Mouse (Mus musculus) heart, embryonic 15.5 days (tissue): ENCODE data around the gene Gm21887. TPM values are rescaled to one million over a fixed set of nuclear protein-coding genes. Genes with fewer than 3 reads are reported as not detected.
"Not testable (repeated sequence)": the region's sequence is repeated elsewhere in the genome, so short reads cannot be mapped to it uniquely, and the experiment has no call there.

Experiments
- ATAC-seq: fragments of 200-750 bp; cut with Nextera tagmentation; replicated peaks from 2 replicates; pipeline ENCODE4 v1.8.0; 2017; ENCODE audit warnings: low read depth, moderate TSS enrichment; ENCODE audit not compliant: insufficient number of reproducible peaks, insufficient read depth, low FRiP score
- H3K27ac ChIP-seq: fragments of 300-500 bp; sonication (generic); 2 replicates; pipeline ENCODE4 v1.5.1; 2015; ENCODE audit warnings: mild to moderate bottlenecking, inconsistent platforms
- H3K27me3 ChIP-seq: fragments of 300-500 bp; sonication (generic); 2 replicates; pipeline ENCODE4 v1.6.1; 2015; ENCODE audit warnings: inconsistent platforms
- H3K36me3 ChIP-seq: fragments of 300-500 bp; sonication (generic); 2 replicates; pipeline ENCODE4 v1.6.1; 2015; ENCODE audit warnings: mild to moderate bottlenecking, inconsistent platforms
- H3K4me1 ChIP-seq: fragments of 300-500 bp; sonication (generic); replicated peaks from 2 replicates; pipeline ENCODE4 v1.6.1; 2015; ENCODE audit warnings: inconsistent platforms
- H3K4me2 ChIP-seq: fragments of 300-500 bp; sonication (generic); 2 replicates; pipeline ENCODE4 v1.6.1; 2015; ENCODE audit warnings: inconsistent platforms, mild to moderate bottlenecking, moderate library complexity
- H3K4me3 ChIP-seq: fragments of 300-500 bp; sonication (generic); 2 replicates; pipeline ENCODE4 v1.5.1; 2015; ENCODE audit warnings: mild to moderate bottlenecking, inconsistent platforms
- H3K9ac ChIP-seq: fragments of 300-500 bp; sonication (generic); 2 replicates; pipeline ENCODE4 v1.6.1; 2015; ENCODE audit warnings: mild to moderate bottlenecking, inconsistent platforms
- H3K9me3 ChIP-seq: fragments of 300-500 bp; sonication (generic); replicated peaks from 2 replicates; pipeline ENCODE4 v1.6.1; 2016; ENCODE audit warnings: inconsistent platforms
- WGBS: fragments of 180-500 bp; shearing (Covaris S2); methylation state at CpG from one replicate; pipeline ENCODE4 v1.1.7; 2015; ENCODE audit warnings: mixed read lengths; 5-methylcytosine and 5-hydroxymethylcytosine counted together
- polyA plus RNA-seq: library from polyadenylated mRNA; unstranded; fragments of >200 nt; fragmentation: Nextera tagmentation; extraction: Ambion mirVana; gene quantifications from 2 replicates; pipeline ENCODE4 v1.2.1, GENCODE M21; 2015

Gene Gm21887
- polyA plus RNA-seq, 1 experiment from 2014 or later = 122 TPM

DNA sequence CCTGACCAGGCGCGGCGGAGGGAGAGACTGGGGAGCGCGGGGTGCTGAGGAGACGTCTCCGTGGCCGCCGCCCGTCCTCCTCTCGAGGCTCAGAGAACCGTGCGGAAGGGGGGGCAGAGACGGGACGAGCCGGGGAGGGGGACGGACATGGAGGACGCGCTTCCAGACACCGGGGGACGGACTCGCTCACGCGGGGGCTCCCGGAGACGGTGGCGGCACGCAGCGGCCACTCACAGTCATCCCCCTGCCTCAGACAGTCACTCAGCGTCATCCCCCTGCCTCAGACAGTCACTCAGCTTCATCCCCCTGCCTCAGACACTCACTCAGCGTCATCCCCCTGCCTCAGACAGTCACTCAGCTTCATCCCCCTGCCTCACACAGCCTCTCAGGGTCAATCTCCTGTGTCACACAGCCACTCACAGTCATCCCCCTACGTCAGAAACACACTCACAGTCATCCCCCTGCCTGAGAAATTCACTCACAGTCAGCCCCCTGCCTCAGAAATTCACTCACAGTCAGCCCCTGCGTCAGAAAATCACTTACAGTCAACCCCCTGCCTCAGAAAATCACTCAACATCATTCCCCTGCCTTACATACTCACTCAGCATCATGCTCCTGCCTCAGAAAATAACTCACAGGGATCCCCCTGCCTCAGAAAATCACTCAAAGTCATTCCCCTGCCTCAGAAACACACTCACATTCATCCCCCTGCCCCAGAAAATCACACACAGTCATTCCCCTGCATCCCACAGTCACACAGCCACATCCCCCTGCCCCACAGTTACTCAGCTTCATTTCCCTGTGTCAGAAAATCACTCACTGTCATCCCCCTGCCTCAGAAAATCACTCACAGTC lies 15.2 kb upstream of the Gm21887 start:
- peaks cover 10% of the 10 kb centered on the region for H3K9me3 ChIP-seq
- H3K9ac ChIP-seq, ATAC-seq, H3K4me3 ChIP-seq, H3K4me1 ChIP-seq, H3K4me2 ChIP-seq, H3K36me3 ChIP-seq, H3K27ac ChIP-seq, H3K27me3 ChIP-seq: not testable (repeated sequence)
- WGBS = 8% methylated on average over 3 of the region's 33 CpGs

GRCm38 (mm10) chrX:169994866-169995711 lies 14.4 kb upstream of the Gm21887 start:
- not testable (repeated sequence) for H3K9ac ChIP-seq, H3K4me3 ChIP-seq, ATAC-seq, H3K9me3 ChIP-seq, H3K27ac ChIP-seq, H3K27me3 ChIP-seq, H3K4me2 ChIP-seq, H3K36me3 ChIP-seq, H3K4me1 ChIP-seq
- 30% methylated on average over 2 of the region's 2 CpGs for WGBS

DNA sequence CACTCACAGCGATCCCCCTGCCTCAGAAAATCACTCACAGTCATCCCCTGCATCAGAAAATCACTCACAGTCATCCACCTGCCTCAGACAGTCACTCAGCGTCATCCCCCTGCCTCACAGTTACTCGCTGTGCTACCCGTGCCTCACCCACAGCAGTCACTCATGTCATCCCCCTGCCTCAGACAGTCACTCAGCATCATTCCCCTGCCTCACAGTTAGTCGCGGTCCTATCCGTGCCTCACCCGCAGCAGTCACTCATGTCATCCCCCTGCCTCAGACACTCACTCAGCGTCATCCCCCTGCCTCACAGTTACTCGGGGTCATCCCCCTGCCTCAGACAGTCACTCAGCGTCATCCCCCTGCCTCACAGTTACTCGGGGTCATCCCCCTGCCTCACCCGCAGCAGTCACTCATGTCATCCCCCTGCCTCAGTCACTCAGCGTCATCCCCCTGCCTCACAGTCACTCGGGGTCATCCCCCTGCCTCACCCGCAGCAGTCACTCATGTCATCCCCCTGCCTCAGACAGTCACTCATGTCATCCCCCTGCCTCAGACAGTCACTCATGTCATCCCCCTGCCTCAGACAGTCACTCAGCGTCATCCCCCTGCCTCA lies 13.4 kb upstream of the Gm21887 start:
- not testable (repeated sequence) for H3K9ac ChIP-seq, H3K9me3 ChIP-seq, H3K27me3 ChIP-seq, H3K4me2 ChIP-seq, ATAC-seq, H3K27ac ChIP-seq, H3K36me3 ChIP-seq, H3K4me3 ChIP-seq, H3K4me1 ChIP-seq
- WGBS = no CpG with 5 or more reads among the region's 17 CpGs

DNA sequence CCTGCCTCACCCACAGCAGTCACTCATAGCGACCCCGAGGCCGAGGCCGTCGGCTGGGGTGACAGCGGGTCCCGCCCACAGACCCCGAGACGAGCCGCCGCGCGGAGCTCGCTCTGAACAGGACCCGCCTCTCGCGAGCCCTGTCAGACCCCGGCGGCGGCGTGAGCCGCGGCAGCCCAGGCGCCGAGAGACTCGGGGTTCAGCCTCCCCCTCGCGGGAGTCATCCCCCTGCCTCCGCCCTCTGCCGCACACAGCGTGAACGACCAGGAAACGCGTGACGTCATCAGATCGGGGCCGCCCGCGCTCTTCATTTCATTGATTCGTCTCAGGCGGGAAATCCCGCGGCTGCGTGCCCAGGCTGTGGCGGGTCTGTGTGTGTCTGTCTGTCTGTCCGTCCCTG lies 12.5 kb upstream of the Gm21887 start:
- H3K27me3 ChIP-seq, H3K4me1 ChIP-seq, H3K4me2 ChIP-seq, H3K4me3 ChIP-seq, H3K36me3 ChIP-seq, H3K9ac ChIP-seq, ATAC-seq, H3K9me3 ChIP-seq, H3K27ac ChIP-seq: not testable (repeated sequence)
- WGBS = no CpG with 5 or more reads among the region's 46 CpGs

DNA sequence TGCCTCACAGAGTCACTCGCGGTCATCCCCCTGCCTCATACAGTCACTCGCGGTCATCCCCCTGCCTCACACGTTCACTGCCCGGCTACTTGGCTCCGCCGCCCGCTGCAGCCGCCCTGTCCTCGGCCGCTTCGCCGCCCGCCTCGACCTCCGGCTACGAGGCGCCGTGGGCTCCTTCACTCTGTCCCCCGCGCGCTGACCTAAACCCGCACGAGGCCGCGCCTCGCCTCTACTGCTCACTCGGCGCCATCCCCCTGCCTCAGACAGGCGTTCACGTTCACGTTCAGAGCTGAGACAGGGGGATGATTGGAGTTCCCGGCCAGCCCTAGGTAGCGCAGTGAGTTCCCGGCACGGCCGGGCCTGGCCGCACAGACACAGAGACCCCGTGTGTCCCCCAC lies 12.0 kb upstream of the Gm21887 start:
- peak overlapping the region; percentile 32 for H3K4me3 ChIP-seq
- H3K27me3 ChIP-seq, H3K27ac ChIP-seq, H3K9ac ChIP-seq, H3K4me1 ChIP-seq, H3K9me3 ChIP-seq, ATAC-seq, H3K36me3 ChIP-seq: not testable (repeated sequence)
- WGBS = 34% methylated on average over 24 of the region's 40 CpGs
- H3K4me2 ChIP-seq = peak overlapping the region; percentile 55

DNA sequence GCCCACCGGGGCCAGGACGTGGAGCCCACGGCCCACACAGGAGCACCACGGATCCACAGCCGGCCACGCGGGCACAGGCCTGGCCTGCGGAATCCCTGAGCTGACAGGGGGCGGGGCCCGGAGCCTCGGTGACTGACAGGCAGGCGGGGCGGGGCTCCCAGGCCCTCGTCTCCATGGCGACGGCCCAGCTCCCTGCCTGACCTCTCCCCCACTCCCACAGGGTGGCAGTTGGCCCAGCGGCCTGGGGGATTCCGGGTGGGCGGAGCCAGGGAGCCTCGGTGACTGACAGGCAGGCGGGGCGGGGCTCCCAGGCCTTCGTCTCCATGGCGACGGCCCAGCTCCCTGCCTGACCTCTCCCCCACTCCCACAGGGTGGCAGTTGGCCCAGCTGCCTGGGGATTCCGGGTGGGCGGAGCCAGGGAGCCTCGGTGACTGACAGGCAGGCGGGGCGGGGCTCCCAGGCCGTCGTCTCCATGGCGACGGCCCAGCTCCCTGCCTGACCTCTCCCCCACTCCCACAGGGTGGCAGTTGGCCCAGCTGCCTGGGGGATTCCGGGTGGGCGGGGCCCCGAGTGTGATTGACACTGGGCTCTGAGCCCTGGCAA lies 11.5 kb upstream of the Gm21887 start:
- not testable (repeated sequence) for H3K4me1 ChIP-seq, H3K27ac ChIP-seq, H3K27me3 ChIP-seq, H3K9ac ChIP-seq, H3K36me3 ChIP-seq, H3K9me3 ChIP-seq
- Histone ChIP-seq H3K4me3 (peak overlapping the region; percentile 32), H3K4me2 (peak overlapping the region; percentile 55)
- peak; percentile 86 for ATAC-seq
- WGBS = 0% methylated on average over 6 of the region's 37 CpGs

DNA sequence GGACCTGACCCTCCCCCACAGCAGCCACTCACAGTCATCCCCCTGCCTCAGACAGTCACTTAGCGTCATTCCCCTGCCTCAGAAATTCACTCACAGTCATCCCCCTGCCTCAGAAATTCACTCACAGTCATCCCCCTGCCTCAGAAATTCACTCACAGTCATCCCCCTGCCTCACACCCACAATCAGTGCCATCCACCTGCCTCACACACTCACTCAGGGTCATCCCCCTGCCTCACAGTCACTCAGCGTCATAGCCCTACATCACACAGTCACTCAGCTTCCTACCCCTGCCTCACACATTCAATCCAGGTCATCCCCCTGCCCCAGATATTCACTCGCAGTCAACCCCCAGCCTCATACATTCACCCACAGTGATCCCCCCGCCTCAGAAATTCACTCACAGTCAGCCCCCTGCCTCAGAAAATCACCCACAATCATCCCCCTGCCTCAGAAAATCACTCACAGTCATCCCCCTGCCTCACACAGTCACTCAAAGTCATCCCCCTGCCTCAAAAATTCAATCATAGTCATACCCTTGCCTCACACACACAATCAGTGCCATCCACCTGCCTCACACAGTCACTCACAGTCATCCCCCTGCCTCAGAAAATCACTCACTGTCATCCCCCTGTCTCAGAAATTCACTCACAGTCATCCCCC lies 10.8 kb upstream of the Gm21887 start:
- not testable (repeated sequence) for H3K9ac ChIP-seq, H3K27ac ChIP-seq, H3K36me3 ChIP-seq, ATAC-seq, H3K27me3 ChIP-seq, H3K4me2 ChIP-seq, H3K9me3 ChIP-seq, H3K4me1 ChIP-seq, H3K4me3 ChIP-seq
- WGBS = 15% methylated on average over 2 of the region's 4 CpGs

- ATAC-seq, H3K9me3 ChIP-seq, H3K4me2 ChIP-seq, H3K4me3 ChIP-seq, H3K9ac ChIP-seq, H3K4me1 ChIP-seq, H3K36me3 ChIP-seq, H3K27ac ChIP-seq, H3K27me3 ChIP-seq: not testable (repeated sequence)
- 34% methylated on average over 6 of the region's 11 CpGs for WGBS
Measured at GRCm38 (mm10) chrX:169999226-169999883, 10.1 kb upstream of the Gm21887 start.

GRCm38 (mm10) chrX:169999912-170000641 lies 9.4 kb upstream of the Gm21887 start:
- H3K4me1 ChIP-seq, H3K9ac ChIP-seq, H3K27ac ChIP-seq, H3K27me3 ChIP-seq, H3K4me2 ChIP-seq, ATAC-seq, H3K4me3 ChIP-seq, H3K9me3 ChIP-seq, H3K36me3 ChIP-seq: not testable (repeated sequence)
- 0% methylated on average over 2 of the region's 3 CpGs for WGBS

- H3K27ac ChIP-seq, H3K4me1 ChIP-seq, H3K9me3 ChIP-seq, H3K4me2 ChIP-seq, H3K36me3 ChIP-seq, H3K27me3 ChIP-seq, H3K4me3 ChIP-seq, ATAC-seq, H3K9ac ChIP-seq: not testable (repeated sequence)
- 44% methylated on average over 6 of the region's 6 CpGs for WGBS
Measured at GRCm38 (mm10) chrX:170000642-170001387, 8.6 kb upstream of the Gm21887 start.
